Mouse (Mus musculus): ENCODE measurements at regions not wholly inside any gene's neighbourhood (a gene's known extent, or its start where the extent isn't known, plus 50 kb on each side); places are given as distances from the start of the nearest gene placed in this dataset.

DNA sequence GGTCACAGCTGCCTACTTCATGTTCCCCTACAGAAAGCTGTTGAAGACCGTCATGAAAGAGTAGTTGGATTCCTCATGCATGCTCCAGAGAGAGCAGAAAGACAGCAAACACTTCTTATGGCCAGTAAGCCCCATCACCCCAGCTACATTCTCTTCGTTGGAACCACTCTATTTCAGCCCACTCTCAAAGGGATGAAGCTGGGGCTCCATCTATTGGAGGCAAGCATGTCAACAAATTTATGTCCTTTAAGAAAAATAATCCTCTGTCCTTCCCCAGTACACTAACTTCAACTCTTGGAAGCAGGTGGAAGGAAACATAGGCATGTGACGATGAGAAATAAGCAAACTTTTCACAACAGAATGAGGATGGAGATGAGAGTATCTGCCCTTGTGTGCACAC, 438.5 kb downstream of the Cdk5rap2 start:
- TF ChIP-seq POLR2A (IDR thresholded peaks at IDR 0.05; ENCODE audit: borderline replicate concordance, insufficient read depth, low read length): no peak
- no peak for TF ChIP-seq CTCF (IDR thresholded peaks at IDR 0.05; ENCODE audit: borderline replicate concordance, insufficient read depth, low read depth, low read length)
